21 mouse cellular contexts compared by ENCODE assay signal in genomic region chr1:74726114-74726513, GRCm38 (mm10). TPM values are rescaled to one million over a fixed set of nuclear protein-coding genes. Genes with fewer than 3 reads are reported as not detected.
DNase-seq lines count a peak whose midpoint lies in the region; ATAC-seq and TF ChIP-seq lines count a peak whose summit lies in the region.
"Had no signal": no experiment of that assay in that cellular context is flagged by ENCODE, and none has a peak within 500 bp of the region (broad histone marks: within the 10 kb centered on the region; RNA-seq: fewer than 3 reads in every experiment).

No protein-coding gene starts in this region.

- H3K9me3 ChIP-seq in intestine, postnatal 0 days (ENCODE audit: control insufficient read depth), result no peaks in the 10 kb centered on the region
- H3K9me3 ChIP-seq: embryonic facial prominence, embryonic 15.5 days; G1E; heart, embryonic 12.5 days; hindbrain, embryonic 10.5 days had no signal

- H3K9ac ChIP-seq in intestine, postnatal 0 days (ENCODE audit: low read depth, low read length), result no peak overlapping the region
- H3K9ac ChIP-seq: embryonic facial prominence, embryonic 15.5 days; heart, embryonic 12.5 days; hindbrain, embryonic 14.5 days had no signal

- H3K36me3 ChIP-seq in kidney, adult 2 months (ENCODE audit: control insufficient read depth, insufficient read depth, low read length), result no peaks in the 10 kb centered on the region
- no peaks in the 10 kb centered on the region for H3K36me3 ChIP-seq in intestine, postnatal 0 days (ENCODE audit: control insufficient read depth, insufficient read depth)
- H3K36me3 ChIP-seq: embryonic facial prominence, embryonic 15.5 days; G1E; heart, embryonic 12.5 days; hindbrain, embryonic 10.5 days had no signal

- H3K4me2 ChIP-seq in intestine, postnatal 0 days (replicated peaks; ENCODE audit: low read depth), result peak overlapping the region; percentile 37; the same call in 1 of the 2 replicates
- H3K4me2 ChIP-seq: embryonic facial prominence, embryonic 15.5 days; heart, embryonic 12.5 days; hindbrain, embryonic 14.5 days had no signal

- H3K27me3 ChIP-seq in kidney, adult 2 months (replicated peaks; ENCODE audit: control insufficient read depth, insufficient read depth, low read length), result no peaks in the 10 kb centered on the region
- H3K27me3 ChIP-seq in intestine, postnatal 0 days (replicated peaks; ENCODE audit: control insufficient read depth, insufficient read depth, low read length), result no peaks in the 10 kb centered on the region
- H3K27me3 ChIP-seq: embryonic facial prominence, embryonic 15.5 days; heart, embryonic 12.5 days had no signal

- 0 out of 2 replicates have a peak overlapping the region, but pooled peaks have one; percentile 26 for H3K27ac ChIP-seq in kidney, adult 2 months (ENCODE audit: insufficient read depth, low read depth, low read length)
- H3K27ac ChIP-seq in intestine, postnatal 0 days (ENCODE audit: low read depth, low read length), result no peak overlapping the region
- H3K27ac ChIP-seq: embryonic facial prominence, embryonic 15.5 days; hindbrain, embryonic 10.5 days; hindbrain, embryonic 14.5 days had no signal

- 44% methylated on average over 5 of the region's 5 CpGs for WGBS in kidney, adult 2 months
- WGBS in intestine, postnatal 0 days, result 18% methylated on average over 5 of the region's 5 CpGs

- ATAC-seq in intestine, postnatal 0 days, result peak; percentile 69
- ATAC-seq in frontal cortex, adult (ENCODE audit: low TSS enrichment), result no peak
- ATAC-seq: forebrain, embryonic 16.5 days had no signal

- H3K4me3 ChIP-seq in kidney, adult 2 months (ENCODE audit: insufficient read depth, low read depth, low read length), result no peak overlapping the region
- no peak overlapping the region for H3K4me3 ChIP-seq in intestine, postnatal 0 days (ENCODE audit: low read depth, low read length)
- H3K4me3 ChIP-seq: embryonic facial prominence, embryonic 15.5 days; erythroblast, embryonic 14.5 days; heart, embryonic 12.5 days; hindbrain, embryonic 10.5 days had no signal

- peak; percentile 31 for DNase-seq in kidney, adult 2 months
- no peak for DNase-seq in kidney, postnatal 10 days
- peak; percentile 66 for DNase-seq in A20 (ENCODE audit: low read depth, low spot score)
- peak; percentile 74 for DNase-seq in fat pad, adult 2 months (ENCODE audit: extremely low read depth, low read depth, low spot score)
- no peak for DNase-seq in right cerebral cortex, postnatal 25 days
- DNase-seq in layer of hippocampus, adult 11-12 months (ENCODE audit: low spot score), result no peak
- DNase-seq: adrenal gland, postnatal 10 days; cerebellum, adult 11 months; cerebellum, adult 8-10 months; cerebellum, postnatal 14 days; embryo, embryonic 11 days had no signal

- no peak for TF ChIP-seq CTCF in kidney, adult 2 months (conservative IDR thresholded peaks at IDR 0.05; ENCODE audit: insufficient read depth, insufficient read length, low read depth, low read length)
- no peak for TF ChIP-seq CTCF in intestine, postnatal 0 days (IDR thresholded peaks at IDR 0.05; ENCODE audit: low read depth)

- no peaks in the 10 kb centered on the region for H3K4me1 ChIP-seq in kidney, adult 2 months (ENCODE audit: control insufficient read depth, insufficient read depth, low read length)
- no peaks in the 10 kb centered on the region; the same call in 1 of the 2 replicates for H3K4me1 ChIP-seq in intestine, postnatal 0 days (replicated peaks; ENCODE audit: control insufficient read depth, insufficient read depth, low read length)
- H3K4me1 ChIP-seq: embryonic facial prominence, embryonic 15.5 days; hindbrain, embryonic 10.5 days had no signal

- TF ChIP-seq POLR2A in kidney, adult 2 months (IDR thresholded peaks at IDR 0.05; ENCODE audit: low read depth, low read length), result no peak

RNA-seq across cellular contexts. Expression of gene Cyp27a1, which starts 12.7 kb away (rescaled TPM):
- polyA plus RNA-seq in kidney, adult 2 months (2012; rRNA removed), result 31.7 and 34.6 TPM in 2 replicates
- 4.6 and 6.3 TPM in 2 replicates for polyA plus RNA-seq in intestine, postnatal 0 days (2015; fragmentation: Nextera tagmentation; extraction: Ambion mirVana)
- polyA plus RNA-seq: G1E had no signal

RNA-seq across cellular contexts. Expression of gene Prkag3, which starts 22.9 kb away (rescaled TPM):
- polyA plus RNA-seq in kidney, adult 2 months (2012; rRNA removed), result 2.9 TPM in 2 replicates
- 0.08 and 0.09 TPM in 2 replicates for polyA plus RNA-seq in intestine, postnatal 0 days (2015; fragmentation: Nextera tagmentation; extraction: Ambion mirVana)
- polyA plus RNA-seq: embryonic facial prominence, embryonic 11.5 days; erythroblast, embryonic 14.5 days; forebrain, embryonic 16.5 days; G1E; hindbrain, embryonic 10.5 days; hindbrain, embryonic 14.5 days had no signal

RNA-seq across cellular contexts. Expression of gene Wnt6, which starts 45.6 kb away (rescaled TPM):
- polyA plus RNA-seq in kidney, adult 2 months (2012; rRNA removed), result 0.27 and 0.48 TPM in 2 replicates
- 0.33 and 0.66 TPM in 2 replicates for polyA plus RNA-seq in intestine, postnatal 0 days (2015; fragmentation: Nextera tagmentation; extraction: Ambion mirVana)
- polyA plus RNA-seq: erythroblast, embryonic 14.5 days; G1E had no signal

Comparison
In these comparisons a context has a peak if more than half of its experiments do, and no peak if none do; other contexts are left out.
1. DNase-seq: peak in kidney, adult 2 months (single experiment), A20 (single experiment) and fat pad, adult 2 months (single experiment); none in kidney, postnatal 10 days (single experiment), right cerebral cortex, postnatal 25 days (single experiment) and layer of hippocampus, adult 11-12 months (single experiment).